Mouse (Mus musculus) frontal cortex, postnatal 36 days (tissue): ENCODE data around the gene Atp4a.
"Not testable (repeated sequence)": the region's sequence is repeated elsewhere in the genome, so short reads cannot be mapped to it uniquely, and the experiment has no call there.

Source experiments
- DNase-seq, 2 experiments: peaks; one replicate each; pipeline ENCODE4 v3.0.0; 2022; ENCODE audit warnings: low spot score in 2 of 2

Gene Atp4a

DNA sequence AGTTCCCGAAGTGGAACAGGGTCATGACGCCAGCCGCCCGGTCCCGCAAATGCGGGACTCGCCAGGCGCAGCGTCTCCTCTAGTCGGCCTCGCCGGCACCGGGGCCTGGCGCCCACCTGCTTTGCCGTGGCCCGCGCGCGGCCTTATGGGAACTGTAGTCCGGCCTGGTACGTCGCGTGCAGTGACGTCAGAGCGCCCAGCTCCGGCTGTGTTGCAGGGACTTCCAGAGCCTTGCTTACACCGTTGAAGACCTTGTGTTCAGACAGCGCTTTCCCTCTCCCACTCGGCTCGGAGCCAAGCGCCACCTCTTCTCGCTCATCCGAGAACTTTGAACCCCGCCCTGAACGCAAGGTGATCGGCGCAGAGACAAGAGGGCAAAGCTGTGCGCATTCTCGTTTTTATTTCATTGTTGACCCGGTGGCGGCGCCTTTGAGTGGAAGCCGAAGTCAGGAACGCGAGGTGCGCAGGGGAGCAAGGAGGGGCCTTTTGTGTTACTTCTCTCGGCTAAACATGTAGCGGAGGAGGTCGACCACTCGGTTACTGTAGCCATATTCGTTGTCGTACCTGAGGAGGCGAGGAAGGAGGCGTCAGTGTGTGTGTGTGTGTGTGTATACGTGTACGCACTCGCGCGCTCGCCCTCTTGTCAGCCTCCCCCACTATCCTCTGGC lies 17.5 kb downstream of the Atp4a start, which contains the start of gene Tmem147:
Tmem147 (minus strand) TSS at position 145 of the 668 bp plus-strand sequence.
- peak; percentile 97 to 98 for DNase-seq

- peak in 1 of 2 experiments; percentile 26 for DNase-seq
Observed at GRCm38 (mm10) chr7:30730064-30730722, 18.2 kb downstream of the Atp4a start.

DNA sequence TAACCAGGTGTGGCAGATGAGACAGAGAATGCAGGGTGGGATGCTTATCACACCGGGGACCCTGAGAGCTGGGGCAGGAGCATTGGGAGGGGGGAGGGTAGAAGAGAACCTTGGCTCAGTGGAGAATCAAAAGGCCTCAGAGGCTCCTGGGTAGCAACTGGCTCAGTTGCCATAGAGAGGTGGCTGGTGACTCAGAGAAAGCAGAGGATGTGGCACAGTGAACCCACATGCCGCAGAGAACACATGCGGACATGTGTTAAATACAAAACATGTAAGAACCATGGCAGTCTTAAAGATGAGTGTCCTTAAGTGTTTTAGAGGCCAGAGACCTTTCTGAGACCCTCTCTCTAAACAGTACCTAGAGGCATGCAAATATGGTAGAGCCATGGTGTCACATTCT lies 24.2 kb downstream of the Atp4a start:
- no peak for DNase-seq

DNA sequence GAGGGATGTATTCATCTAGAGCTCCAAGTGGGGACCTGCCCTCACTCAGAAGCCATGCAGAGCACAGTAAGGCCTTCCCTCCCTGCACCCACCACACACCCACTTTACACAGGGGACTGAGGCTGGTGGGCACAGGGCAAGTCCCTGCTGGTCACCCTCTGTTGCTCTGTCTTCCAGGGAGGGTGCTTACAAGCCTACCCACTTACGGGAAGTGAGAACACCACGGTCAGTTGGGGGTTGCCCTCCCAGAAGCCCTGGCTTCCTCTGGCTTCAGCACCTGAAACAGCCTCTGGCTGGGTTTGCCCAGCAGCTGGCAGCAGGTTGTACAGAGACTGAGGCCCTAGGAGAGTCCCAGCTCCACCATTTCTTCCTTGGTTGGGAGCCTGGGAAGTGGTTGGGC lies 30.6 kb downstream of the Atp4a start:
- not testable (repeated sequence) for DNase-seq

GRCm38 (mm10) chr7:30743617-30744016 lies 31.6 kb downstream of the Atp4a start, which contains the start of gene Gapdhs:
Gene Gapdhs (minus strand): TSS chr7:30743681.
- DNase-seq, result not testable (repeated sequence)

- DNase-seq, result no peak
Observed at GRCm38 (mm10) chr7:30744022-30744598, 32.1 kb downstream of the Atp4a start.

DNA sequence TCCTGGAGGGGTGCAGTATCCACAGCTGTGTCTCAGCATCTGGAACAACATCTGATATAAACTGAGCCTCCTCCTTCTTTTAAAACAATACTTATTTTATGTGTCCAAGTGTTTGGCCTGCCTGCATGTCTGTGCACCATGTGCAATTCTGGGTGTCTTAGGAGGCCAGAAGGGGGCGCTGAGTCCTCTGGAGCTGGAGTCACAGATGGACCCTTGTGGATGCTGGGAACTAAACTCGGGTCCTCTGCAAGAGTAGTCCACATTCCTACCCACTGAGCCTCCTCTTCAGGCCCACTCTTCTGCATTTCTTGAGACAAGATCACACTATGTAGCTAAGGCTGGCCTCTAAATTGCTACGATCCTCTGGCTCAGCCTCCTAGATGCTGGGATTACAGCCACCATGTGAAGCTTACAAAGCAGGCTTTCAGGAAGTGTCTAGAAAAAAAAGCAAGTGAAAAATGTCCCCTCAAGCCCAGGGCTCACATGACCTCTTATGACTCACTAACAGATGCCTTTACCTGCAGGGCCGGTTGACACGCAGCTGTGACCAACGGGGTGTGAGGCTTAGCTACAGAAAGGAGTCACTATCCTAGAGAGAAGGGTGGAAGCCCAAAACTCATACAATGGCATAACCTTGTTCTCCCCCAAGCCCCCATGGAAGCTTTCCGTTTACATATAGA lies 35.7 kb downstream of the Atp4a start:
- no peak for DNase-seq

DNA sequence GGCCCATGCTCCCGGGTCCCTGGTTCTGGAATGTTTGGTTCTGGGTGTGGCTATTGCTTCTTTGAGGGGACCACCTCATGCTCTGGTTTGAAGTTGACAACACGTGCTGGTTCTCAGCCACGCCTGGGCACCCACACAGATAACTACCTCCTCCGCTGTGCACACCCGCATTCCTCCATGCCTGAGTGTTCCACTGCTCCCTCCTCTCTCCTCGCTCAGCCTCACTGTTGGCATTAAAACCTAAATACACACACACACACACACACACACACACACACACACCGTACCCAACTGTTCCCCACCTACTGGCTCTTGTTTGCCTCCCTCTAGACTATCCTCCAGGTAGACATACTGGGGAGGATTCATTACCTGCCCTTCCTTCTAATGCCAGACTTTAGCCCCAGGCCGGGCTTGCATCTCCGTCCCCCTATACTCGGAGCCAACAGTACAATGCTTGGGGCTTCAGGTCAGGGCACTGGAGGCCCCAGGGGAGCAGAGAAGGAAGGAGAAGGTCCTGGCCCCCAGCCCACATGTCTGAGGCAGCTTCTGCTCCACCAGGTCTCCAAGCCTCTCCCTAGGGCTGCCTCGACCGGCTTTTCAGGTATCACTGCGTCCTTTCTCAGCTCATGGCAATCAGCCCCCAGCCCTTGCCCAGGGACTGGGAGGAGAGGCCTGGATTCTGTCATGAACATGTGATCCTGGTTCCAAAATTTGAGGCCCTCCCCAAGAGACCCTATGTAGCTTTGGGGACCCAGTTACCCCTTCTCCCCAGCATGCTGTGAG lies 38.0 kb downstream of the Atp4a start:
- DNase-seq, result no peak

DNA sequence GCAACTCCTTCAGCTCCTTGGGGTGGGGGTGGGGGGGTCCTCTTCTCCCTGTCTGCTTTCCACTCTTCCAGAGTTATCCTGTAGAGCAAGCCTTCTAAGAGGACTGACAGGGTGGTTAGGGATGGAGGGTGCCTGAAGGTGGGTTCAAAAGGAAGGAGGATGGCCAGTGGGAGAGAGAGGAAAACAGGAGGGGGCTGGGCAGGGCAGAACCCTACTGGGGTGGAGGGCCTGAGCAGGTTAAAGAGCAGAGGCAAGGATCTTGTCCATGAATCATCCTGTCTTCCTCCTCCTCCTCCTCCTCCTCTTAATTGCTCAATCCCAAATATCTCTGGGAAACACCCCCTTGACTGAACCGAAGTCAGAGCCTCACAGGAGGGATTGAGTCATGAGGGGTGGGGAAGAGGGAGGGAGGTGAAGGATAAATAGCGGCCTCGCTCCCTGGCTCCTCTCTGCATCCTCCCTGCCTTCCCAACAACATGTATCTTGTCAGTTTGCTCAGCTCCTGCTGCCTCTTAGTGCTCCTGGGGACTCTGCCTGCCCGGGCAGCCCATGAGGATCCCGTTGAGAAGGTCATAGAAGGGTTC lies 39.2 kb downstream of the Atp4a start, which contains the start of gene Sbsn:
Sbsn (plus strand) TSS at position 386 of the 584 bp plus-strand sequence.
- DNase-seq, result no peak

- DNase-seq, result no peak
Observed at GRCm38 (mm10) chr7:30757001-30757400, 45.0 kb downstream of the Atp4a start.

GRCm38 (mm10) chr7:30758853-30759252 lies 46.8 kb downstream of the Atp4a start:
- DNase-seq, result no peak

DNA sequence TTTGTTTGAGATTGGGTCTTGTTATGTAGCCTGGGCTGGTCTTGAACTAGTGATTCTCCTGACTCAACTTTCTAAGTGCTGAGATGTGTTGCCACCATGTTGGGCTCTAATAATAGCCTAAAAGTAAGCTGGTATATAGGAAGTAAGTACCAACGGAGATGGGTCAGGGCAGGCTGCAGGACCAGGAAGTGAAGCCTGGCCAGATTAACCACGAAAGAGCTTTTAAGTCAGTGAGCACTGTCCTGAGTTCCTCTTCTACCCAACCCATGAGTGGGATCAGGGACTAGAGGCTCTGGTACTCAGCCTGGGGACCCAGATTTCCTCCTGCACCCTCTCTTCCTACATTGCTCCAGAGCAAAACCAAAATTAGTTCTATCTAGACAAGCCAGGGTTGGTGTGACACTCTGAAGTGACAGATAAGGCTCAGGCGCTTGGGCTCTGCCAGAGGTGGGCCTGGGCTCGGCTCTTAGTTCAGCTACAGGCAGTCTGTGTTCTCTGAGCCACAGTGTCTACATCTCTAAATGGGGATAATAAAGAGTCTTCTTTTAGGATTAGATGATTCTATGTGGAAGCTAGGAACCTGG lies 49.9 kb downstream of the Atp4a start:
- DNase-seq, result no peak

DNA sequence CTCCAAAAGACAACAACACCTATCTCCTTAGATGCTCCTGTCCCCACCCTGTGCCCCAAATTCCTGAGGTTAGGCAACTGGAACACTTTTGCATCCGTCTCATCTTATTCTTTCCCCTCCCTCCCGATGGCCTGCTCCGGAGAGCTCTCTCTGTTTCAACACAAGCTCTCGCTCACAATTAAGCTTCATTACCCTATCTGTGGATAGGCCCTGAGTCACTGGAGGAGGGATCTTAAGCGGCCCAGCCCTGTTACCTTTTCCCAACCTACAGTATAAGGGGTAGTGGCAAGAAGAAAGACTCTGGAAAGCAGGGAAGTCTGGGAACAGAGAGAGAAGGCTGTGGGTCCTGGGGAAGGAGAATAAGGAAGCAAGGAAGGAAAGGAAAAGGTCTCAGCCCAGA lies 51.4 kb downstream of the Atp4a start, which contains the start of gene Dmkn:
Dmkn (plus strand) TSS at position 301 of the 400 bp plus-strand sequence.
- DNase-seq, result no peak

DNA sequence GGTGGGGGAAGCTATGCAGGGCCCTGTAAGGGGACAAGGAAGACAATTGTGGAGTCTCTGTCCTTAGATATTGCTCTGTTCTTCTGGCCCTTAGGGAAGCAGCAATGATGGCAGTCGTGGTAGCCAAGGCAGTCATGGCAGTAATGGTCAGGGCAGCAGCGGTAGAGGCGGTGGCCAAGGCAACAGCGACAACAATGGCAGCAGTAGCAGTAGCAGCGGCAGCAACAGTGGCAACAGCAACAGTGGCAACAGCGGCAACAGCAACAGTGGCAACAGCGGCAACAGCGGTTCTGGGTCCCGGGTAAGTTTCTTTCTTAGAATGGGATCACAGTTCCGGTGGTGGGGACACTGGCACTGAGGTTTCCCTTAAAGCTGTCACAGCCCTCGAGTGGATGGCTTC lies 53.2 kb downstream of the Atp4a start:
- DNase-seq, result no peak

- DNase-seq, result no peak
Observed at GRCm38 (mm10) chr7:30766408-30766807, 54.4 kb downstream of the Atp4a start.

- DNase-seq, result no peak
Observed at GRCm38 (mm10) chr7:30769236-30769635, 57.2 kb downstream of the Atp4a start.
